Mouse (Mus musculus) frontal cortex, postnatal 10 days (tissue): ENCODE measurements around the gene Cmtr1.

Experiments
- DNase-seq, 2 experiments: peaks; one replicate each; pipeline ENCODE4 v3.0.0; 2022; ENCODE audit warnings: low spot score in 2 of 2, mixed read lengths in 1 of 2

The Cmtr1 gene

GRCm38 (mm10) chr17:29669030-29669429 is 8.6 kb downstream of the Cmtr1 start:
- DNase-seq = no peak

DNA sequence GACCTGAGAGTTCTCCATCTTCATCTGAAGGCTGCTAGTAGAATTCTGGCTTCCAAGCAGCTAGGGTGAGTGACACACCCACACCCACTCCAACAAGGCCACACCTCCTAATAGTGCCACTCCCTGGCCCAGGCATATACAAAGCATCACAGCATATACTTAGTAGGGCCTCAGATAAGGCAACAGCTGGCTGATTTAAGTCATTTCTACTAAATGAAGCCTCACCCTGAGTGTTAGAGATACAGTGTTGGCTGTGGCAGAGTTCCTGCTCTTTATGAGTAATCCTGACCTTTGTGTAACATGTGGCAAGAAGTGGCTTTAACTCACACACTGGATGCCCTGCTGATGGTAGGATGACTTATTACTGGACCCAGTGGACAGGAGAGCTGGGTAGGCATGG is 9.5 kb downstream of the Cmtr1 start:
- DNase-seq = no peak

DNA sequence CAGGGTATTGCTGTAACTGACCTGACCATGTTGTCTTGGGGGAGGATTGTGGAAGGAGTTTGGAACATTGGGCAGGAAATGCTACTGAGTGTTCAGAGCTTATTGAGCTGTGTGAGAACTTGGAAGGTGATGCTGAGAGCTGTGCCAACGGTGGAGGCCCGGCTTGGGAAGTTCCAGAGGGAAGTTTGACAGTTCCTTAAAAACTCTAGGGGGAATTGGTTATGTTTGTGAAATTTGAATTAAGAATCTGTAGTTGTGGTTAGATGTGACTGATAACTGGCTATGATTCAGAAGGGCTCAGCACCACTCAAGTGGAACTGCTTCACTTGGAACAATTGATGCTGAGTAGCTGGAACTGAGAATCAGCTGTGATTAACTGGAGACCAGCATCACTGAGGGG is 10.6 kb downstream of the Cmtr1 start:
- DNase-seq = no peak

GRCm38 (mm10) chr17:29673325-29673724 is 12.9 kb downstream of the Cmtr1 start:
- no peak for DNase-seq

- DNase-seq = no peak
These were observed 18.1 kb downstream of the Cmtr1 start for GRCm38 (mm10) chr17:29678526-29678925.

- DNase-seq = no peak
These were observed 18.8 kb downstream of the Cmtr1 start for GRCm38 (mm10) chr17:29679038-29679767.

DNA sequence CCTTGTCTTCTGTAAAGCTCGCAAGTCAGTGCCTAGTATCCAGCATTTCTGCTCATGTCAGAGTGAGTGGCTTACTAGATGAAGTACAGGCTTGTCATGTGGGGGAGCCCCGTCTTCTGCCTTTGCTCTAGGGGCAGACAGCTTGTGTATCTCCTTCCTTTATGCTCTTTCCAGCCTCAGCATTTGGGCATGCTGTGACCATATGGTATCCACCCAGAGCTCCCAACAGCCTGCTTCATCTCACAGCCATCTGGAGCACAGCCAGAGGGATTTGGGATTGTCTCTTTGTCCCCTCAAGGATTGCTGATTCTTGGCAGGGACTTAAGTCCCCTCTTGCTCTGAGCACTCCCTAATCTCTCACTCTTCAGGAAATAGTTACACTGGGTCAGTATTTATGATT is 19.8 kb downstream of the Cmtr1 start:
- no peak for DNase-seq

DNA sequence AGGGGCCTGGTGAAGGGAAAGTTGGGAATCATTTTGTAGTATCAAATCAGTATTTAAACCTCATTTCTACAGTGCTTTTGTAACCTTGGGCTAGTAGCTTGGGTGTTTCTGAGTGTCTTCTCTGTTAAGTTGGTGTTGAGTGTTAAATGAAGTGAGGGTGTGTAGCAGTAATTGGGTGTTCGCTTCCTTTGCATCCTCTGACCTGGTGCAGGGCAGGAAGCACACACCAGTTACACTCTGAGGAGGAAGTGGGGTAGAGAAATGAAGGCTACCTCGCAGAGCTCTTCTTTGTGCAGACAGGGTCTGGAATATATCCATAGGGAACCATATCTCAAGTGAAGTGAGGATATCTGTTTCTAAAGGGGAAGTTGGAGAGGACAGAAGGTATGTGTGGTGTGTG is 20.5 kb downstream of the Cmtr1 start:
- DNase-seq = no peak

DNA sequence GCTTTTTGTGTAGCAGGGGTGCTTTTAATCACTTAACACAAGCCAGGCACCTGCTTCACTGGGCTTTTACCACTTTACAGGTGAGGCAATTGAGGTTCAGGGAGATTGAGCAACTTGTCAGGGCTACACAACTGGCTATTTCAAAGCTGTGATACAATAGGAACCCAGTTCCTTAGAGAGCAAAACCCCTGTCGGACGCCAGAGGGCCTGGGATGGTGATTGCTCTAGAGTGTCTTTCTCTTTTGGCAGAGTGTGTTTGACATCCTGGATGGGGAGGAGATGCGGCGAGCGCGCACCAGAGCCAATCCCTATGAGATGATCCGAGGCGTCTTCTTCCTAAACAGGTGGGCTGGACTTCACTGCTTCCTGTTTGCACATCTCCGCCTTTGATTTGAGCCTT is 21.3 kb downstream of the Cmtr1 start:
- no peak for DNase-seq

- DNase-seq = no peak
These were observed 21.9 kb downstream of the Cmtr1 start for GRCm38 (mm10) chr17:29682261-29682660.

GRCm38 (mm10) chr17:29683127-29683526 is 22.7 kb downstream of the Cmtr1 start:
- DNase-seq = no peak

- no peak for DNase-seq
These were observed 23.9 kb downstream of the Cmtr1 start for GRCm38 (mm10) chr17:29684275-29684674.

GRCm38 (mm10) chr17:29686771-29687170 is 26.4 kb downstream of the Cmtr1 start:
- no peak for DNase-seq

DNA sequence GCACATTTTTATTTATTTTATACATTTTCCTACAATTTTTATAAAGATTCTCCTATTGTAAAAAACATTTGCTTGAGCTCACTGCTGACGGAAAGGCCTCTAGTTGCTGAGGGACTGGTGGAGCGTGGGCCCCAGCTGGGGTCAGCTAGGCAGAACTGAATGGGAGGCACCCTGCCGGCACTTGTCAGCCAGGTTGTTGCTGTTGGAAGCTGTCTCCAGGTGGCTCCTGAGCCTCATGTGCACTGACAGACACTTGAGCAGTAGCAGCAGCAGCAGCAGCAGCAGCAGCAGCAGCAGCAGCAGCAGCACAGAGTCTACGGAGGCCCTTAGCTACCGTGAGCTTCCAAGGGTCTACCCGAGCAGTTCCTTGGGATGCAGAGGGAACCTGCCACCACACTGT is 27.0 kb downstream of the Cmtr1 start:
- DNase-seq = no peak

DNA sequence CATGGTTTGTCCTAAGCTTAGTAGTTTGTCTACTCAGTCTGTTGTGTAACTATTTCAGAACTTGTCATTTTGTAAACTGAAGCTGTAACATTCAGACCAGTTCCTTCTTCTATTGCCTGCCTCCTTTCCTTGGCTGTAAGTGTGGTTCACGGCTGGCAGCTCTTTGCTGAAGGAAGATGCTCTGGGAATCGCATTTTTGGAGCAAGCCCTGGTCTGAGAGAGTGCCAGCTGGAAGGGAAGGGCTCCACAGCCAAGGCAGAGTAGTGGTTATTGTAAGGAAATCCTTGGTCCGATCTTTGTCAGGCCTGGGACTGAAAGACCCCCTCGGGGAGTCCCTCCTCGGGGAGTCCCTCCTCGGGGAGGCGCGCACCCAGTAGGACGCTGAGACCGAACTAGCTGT is 28.2 kb downstream of the Cmtr1 start:
- DNase-seq = no peak

DNA sequence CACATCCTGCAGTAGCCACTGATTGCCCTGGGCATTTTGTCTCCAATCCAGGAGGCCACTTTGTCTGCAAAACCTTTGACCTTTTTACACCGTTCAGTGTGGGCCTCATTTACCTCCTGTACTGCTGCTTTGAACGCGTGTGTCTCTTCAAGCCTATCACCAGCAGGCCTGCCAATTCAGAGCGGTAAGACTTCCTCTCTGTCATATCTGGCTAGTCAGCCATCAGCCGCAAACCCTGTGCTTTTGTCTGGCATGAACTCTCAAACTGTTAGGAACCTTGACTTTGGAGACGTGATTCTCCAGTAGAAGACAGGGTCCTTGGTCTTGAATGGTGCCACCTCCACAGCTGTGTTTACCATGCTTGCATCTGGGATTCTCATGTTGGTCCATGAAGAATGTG is 29.9 kb downstream of the Cmtr1 start:
- DNase-seq = no peak

DNA sequence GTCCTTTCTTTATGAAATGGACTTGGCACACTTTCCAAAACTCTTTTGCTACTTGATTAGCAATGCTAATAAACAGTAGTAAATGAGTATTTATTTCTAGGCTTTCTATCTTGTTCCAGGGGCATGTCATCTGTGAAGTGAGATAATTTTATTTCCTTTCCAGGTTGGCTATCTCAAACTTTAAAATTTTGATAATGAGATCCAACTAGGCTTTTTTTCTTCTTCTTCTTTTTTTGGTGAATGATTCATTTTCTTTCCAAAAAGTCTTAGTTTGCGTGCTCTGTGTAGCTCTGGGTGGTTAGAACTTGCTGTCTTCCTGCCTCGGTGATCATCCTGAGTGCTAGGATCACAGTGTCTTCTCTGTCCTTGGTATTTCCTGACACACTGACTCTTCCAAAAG is 32.4 kb downstream of the Cmtr1 start:
- no peak for DNase-seq

GRCm38 (mm10) chr17:29693571-29693970 is 33.2 kb downstream of the Cmtr1 start:
- DNase-seq = no peak

- DNase-seq = no peak
These were observed 34.1 kb downstream of the Cmtr1 start for GRCm38 (mm10) chr17:29694516-29694915.

GRCm38 (mm10) chr17:29696940-29697339 is 36.5 kb downstream of the Cmtr1 start:
- DNase-seq = no peak

- no peak for DNase-seq
These were observed 38.0 kb downstream of the Cmtr1 start for GRCm38 (mm10) chr17:29698421-29698820.

DNA sequence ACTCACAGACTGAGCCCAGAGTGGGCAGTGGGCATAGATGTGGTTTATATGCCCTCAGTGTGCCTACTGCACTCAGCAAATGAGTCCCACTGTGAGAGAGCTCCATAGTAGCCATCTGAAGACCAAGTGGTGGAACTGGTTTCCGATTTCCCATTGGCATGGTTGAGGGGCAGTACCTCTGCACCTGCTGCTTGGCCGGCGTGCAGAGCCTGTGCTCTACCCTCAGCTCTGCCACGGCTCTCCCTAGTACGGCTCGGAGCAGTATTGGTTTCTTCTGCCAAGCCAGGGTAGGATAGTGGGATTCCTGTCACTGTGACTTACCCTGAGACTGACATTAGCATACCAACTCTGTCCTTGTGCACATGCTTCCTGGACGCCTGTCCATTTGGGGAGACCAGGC is 40.2 kb downstream of the Cmtr1 start:
- DNase-seq = no peak

GRCm38 (mm10) chr17:29702938-29703710 is 42.7 kb downstream of the Cmtr1 start:
- peak in 1 of 2 experiments; percentile 21 for DNase-seq
